Comparison of ENCODE assay signal across 8 mouse cellular contexts in the genomic region with DNA sequence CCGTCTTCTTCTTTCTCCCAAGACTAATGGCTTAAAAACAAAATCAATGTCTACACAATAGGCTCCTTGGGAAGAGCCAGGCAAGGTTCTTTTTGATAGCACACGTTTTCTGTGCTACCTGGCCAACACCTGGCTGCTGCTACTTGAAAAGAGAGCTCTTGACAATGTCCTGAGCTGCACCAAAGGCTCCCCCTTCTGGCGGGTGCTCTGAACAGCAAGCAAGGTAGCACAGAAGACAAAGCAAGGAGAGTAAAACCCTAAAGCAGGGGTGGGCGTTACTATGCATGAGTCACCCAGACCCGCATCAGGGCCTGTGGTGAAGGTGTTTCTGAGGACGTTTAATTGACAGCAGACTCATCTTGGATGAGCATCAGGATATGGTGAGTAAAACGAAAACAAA. TPM values are rescaled to one million over a fixed set of nuclear protein-coding genes. Genes with fewer than 3 reads are reported as not detected.
DNase-seq lines count a peak whose midpoint lies in the region; ATAC-seq lines count a peak whose summit lies in the region.

No protein-coding gene starts in this region.

- DNase-seq in adrenal gland, adult (ENCODE audit: inconsistent age in 2 of 2, low spot score in 1 of 2) = peak; percentile 8 to 63
- no peak for DNase-seq in adrenal gland, adult 8-10 months
- DNase-seq in layer of hippocampus, adult 11-12 months (ENCODE audit: low spot score) = peak; percentile 11
- DNase-seq in layer of hippocampus, adult 9-10 months (ENCODE audit: low spot score) = no peak
- peak; percentile 34 for DNase-seq in T-cell, adult 2 months (ENCODE audit: low spot score)
- peak; percentile 18 to 19 for DNase-seq in natural killer cell, adult 2 months (ENCODE audit: low spot score in 2 of 2)
- DNase-seq in MN1 (ENCODE audit: low spot score) = no peak

- peak; percentile 56 for ATAC-seq in granulocyte monocyte progenitor cell, adult 5-6 weeks (replicated peaks; ENCODE audit: poor library complexity, severe bottlenecking)

RNA-seq across cellular contexts. Expression of gene Scn10a, which starts 49.5 kb away (rescaled TPM):
- total RNA-seq in adrenal gland, adult 8-10 months (2022) = not detected
- not detected in 2 replicates for total RNA-seq in granulocyte monocyte progenitor cell, adult 5-6 weeks (2014; fragmentation: Nextera tagmentation)
- total RNA-seq in granulocyte monocyte progenitor cell, adult 5-6 weeks (2017) = not detected in 2 replicates

RNA-seq across cellular contexts. Expression of gene Scn11a, which starts 56.7 kb away (rescaled TPM):
- total RNA-seq in adrenal gland, adult 8-10 months (2022) = not detected
- not detected in 2 replicates for total RNA-seq in granulocyte monocyte progenitor cell, adult 5-6 weeks (2014; fragmentation: Nextera tagmentation)
- total RNA-seq in granulocyte monocyte progenitor cell, adult 5-6 weeks (2017) = not detected in 2 replicates

Comparison
In these comparisons a context has a peak if more than half of its experiments do, and no peak if none do; other contexts are left out.
1. DNase-seq: peak in adrenal gland, adult (2 of 2), layer of hippocampus, adult 11-12 months (single experiment), T-cell, adult 2 months (single experiment) and natural killer cell, adult 2 months (2 of 2); none in adrenal gland, adult 8-10 months (single experiment), layer of hippocampus, adult 9-10 months (single experiment) and MN1 (single experiment).